Mouse (Mus musculus) erythroblast, embryonic 14.5 days (primary cell): Measurements from ENCODE around the gene Micu2.

Source experiments
- GATA1 ChIP-seq: IDR thresholded peaks from 2 replicates; pipeline ENCODE4 v1.6.1; 2012; ENCODE audit warnings: low read length, inconsistent platforms, mixed read lengths
- TAL1 ChIP-seq: IDR thresholded peaks from 3 replicates; pipeline ENCODE4 v1.6.1; 2012; ENCODE audit warnings: low read length, inconsistent platforms, mixed read lengths

- TF ChIP-seq GATA1 (no peak), TAL1 (no peak)
Measured at GRCm38 (mm10) chr14:57978144-57978543, 20.9 kb downstream of the Micu2 start.
